Mouse (Mus musculus): ENCODE measurements around the gene Iqgap1.

- no peak for TF ChIP-seq GATA1 (IDR thresholded peaks at IDR 0.05; ENCODE audit: borderline replicate concordance, low read length)
- TF ChIP-seq FLI1 (IDR thresholded peaks at IDR 0.05; ENCODE audit: low read length) = no peak
Observed at GRCm38 (mm10) chr7:80860729-80861274, 35.0 kb upstream of the Iqgap1 start, which contains the start of gene Zscan2.
